Mouse (Mus musculus) brain, embryonic 18.5 days (tissue): ENCODE measurements around the gene Odf3l1.
"Not testable (repeated sequence)": the region's sequence is repeated elsewhere in the genome, so short reads cannot be mapped to it uniquely, and the experiment has no call there.

ENCODE experiments used
- DNase-seq: peaks from one replicate; pipeline ENCODE4 v3.0.0-alpha.2; 2012; ENCODE audit warnings: low read depth, low spot score

The Odf3l1 gene

DNA sequence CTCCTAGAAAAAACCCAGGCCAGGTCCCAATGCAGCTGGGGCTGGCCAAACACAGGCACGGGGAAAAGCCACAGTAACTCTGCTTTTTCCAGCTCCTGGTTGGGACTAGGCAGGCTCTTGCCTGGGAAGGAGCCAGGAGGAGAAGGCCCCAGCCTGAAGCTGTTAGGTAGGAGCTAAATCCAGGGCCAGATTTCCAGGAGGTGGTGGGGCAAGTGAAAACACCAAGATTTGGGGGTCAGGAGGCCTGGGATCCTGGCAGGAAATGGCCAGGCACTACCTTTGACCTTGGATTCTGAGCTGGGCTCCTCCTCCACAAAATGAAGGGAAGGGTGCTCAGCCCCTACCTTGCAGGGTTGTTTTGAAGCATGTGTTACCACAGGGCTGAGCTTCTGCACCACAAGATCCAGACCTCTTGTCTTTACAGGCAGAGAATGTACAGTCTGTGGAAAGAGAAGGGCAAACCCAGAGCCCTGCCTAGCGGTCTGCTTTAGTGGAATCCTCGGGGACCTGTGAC, at the start of gene Odf3l1:
Gene Odf3l1, minus strand, starts transcription at position 464 of the 514 bp plus-strand sequence.
- no peak for DNase-seq

- DNase-seq = no peak
Observed at GRCm38 (mm10) chr9:56913991-56914390, 49.5 kb upstream of the Odf3l1 start.

- no peak for DNase-seq
Observed at GRCm38 (mm10) chr9:56911017-56911416, 46.5 kb upstream of the Odf3l1 start.

DNA sequence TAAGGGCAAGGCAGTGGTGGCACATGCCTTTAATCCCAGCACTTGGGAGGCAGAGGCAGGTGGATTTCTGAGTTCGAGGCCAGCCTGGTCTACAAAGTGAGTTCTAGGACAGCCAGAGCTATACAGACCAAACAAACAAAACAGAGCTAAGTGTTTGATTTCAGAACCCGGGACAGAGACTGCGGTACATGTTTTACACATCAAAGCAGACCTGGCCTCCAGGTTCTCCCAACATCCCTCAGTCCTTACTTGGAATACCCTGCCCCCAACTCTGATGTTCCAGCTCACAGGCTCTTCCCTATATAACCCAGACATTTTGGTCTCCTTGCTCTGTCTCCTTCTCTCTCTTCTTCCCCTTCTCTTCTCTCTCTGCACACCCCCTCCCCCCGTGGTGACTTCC, 45.5 kb upstream of the Odf3l1 start:
- DNase-seq = not testable (repeated sequence)

DNA sequence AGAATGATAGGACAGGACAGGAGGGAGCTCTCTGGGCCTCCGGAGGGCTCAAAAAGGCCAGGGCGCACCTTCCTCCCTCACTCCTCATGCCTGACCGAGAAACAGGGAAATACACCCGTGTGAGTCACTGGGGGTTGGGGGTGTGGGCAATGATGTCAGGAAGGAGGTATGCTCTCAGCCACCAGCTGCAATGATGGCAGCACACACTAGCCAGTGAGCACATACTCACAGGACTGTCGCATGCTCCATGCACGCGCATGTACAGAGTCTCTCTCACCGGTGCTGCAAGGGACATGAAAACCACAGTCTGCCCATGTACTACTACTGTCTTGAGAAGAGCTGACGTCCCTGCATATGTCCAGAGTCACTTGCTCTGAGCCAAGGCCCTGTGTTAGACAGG, 43.1 kb upstream of the Odf3l1 start:
- no peak for DNase-seq

GRCm38 (mm10) chr9:56903662-56904061, 39.2 kb upstream of the Odf3l1 start:
- DNase-seq = no peak

DNA sequence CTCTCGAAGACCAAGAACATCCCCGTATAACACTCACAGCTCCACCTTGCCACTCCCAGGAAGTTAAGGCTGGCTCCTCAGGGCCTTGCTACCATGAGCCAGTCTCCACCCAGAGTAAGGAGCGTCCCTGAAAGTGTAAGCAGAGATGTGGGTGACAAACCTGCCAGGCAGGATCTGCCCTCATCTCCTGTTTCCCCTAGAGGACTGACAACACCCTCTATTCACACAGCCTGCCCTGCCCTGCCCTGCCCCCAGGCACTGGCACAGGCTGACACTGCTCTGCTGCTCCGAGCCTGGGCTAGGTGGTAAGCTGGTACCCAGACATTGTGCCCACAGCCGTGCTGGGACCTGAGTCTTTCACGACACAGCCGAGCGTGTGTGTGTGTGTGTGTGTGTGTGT, 36.7 kb upstream of the Odf3l1 start:
- DNase-seq = no peak

DNA sequence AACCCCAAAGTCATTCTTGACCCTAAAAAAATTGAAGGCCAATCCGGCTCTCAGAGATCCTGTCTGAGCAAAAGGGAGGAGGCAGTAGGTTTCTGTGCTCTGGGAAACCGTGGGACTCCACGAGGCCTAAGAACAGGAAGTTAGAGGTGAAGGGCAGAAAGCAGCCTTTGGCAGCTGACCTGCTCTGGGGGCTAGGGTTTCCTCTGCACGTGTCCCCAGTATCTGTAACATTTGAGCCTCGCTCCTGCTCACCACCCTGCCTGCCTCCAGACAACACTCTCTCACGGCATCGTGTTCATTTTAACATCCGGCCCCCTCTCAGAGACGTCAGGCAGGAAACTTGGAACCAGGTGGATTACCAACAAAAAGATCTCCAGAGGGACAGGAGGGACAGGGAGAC, 36.1 kb upstream of the Odf3l1 start:
- no peak for DNase-seq

DNA sequence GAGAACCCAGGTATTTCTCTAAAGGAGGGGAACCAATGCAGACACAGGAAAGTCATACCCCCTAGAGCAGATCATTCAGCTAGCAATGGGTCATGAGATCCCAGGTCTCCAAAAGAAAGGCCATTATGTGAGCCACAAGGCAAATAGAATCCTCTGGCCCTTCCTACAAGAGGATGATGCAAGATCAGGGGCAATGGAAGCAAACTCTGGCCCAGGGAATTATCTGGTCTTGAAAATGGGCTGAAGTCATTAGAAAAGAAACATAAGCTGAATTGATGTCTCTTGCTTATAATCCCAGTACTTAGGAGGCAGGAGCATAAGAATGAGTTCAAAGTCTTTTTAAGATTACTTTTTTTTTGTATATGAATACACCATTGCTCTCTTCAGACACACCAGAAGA, 35.6 kb upstream of the Odf3l1 start:
- DNase-seq = no peak

DNA sequence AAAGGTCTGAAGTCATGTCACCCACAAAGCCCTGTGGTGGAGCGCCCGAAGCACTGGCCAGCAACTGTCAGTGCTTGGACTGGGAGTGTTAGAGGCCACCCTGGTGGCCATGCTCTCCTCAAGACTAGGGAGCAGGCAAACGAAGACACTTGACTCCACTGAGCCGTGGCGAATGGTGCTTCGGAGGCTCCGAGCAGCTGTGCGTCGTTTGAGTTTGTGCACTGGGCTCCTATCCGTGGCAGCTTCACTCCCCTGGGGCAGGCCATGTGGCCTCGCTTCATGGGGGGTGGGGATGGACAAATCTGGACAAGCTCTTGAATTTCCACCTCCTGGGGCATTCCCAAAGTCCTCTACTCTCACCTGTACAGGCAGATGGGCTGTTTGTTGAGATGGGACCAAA, 34.9 kb upstream of the Odf3l1 start:
- DNase-seq = no peak

- DNase-seq = no peak
Observed at GRCm38 (mm10) chr9:56896779-56897178, 32.3 kb upstream of the Odf3l1 start.

DNA sequence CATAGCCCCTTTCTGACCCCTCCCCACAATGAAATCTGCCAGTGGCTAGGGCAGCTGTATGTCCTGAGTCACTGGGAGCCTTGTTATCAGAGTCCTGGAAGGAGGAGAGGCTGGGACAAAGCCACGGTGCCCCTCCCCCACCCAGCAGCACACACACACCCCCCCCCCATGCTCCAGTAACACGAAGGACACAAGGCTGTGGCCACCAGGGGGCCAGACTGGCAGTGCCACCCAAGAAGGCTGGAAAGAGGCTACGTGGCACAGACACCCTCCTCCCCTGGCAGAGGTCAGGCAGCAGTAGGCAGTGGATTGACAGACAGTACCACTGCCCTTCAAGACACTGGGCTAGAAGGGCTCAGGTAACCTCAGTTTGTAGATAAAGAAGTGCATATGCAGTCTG, 29.5 kb upstream of the Odf3l1 start:
- no peak for DNase-seq

GRCm38 (mm10) chr9:56893313-56893712, 28.8 kb upstream of the Odf3l1 start:
- no peak for DNase-seq

DNA sequence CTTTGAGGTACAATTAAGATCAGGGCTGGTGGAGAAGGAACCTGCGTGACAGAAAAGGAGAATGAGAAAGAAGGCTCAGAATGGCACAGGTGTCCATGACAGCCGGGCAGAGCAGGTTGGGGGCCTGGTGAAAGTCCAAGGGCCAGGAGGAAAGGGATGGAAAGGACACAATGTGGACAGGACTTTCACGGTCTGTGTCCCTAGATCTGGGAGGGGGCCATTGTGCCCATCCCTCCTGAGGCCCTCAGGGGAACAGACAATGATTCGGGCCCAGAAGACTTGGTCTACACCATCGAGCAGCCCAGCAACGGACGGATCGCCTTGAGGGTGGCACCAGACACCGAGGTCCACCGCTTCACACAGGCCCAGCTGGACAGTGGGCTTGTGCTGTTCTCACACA, 27.6 kb upstream of the Odf3l1 start:
- DNase-seq = no peak

DNA sequence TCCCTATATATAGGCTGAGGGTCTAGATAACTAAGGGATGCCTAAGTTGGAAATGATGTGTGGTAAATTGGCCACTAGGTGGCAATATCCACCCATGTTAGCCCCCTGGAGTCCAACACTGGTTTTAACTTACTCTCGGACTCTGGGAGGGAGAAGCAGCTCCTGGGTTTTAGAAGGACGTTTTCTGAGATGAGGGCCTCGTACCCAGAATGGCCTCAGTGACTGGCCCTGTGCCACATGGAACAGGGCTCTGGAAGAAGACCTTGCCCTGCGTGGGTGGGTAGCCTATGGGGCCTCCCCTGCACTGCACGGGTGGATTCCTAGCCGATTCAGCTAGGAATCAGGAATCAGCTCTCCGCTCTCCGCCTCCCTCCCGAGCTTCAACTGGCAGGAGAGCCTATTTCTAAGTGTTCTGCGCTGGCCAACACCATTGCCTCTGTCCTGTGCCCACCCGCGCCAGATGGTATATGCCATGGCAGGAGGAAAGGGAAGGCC, 27.1 kb upstream of the Odf3l1 start:
- DNase-seq = peak; percentile 60

GRCm38 (mm10) chr9:56890522-56891250, 26.2 kb upstream of the Odf3l1 start:
- DNase-seq = no peak

- DNase-seq = peak; percentile 73
Observed at GRCm38 (mm10) chr9:56889817-56890216, 25.3 kb upstream of the Odf3l1 start.

- no peak for DNase-seq
Observed at GRCm38 (mm10) chr9:56887581-56887980, 23.1 kb upstream of the Odf3l1 start.

GRCm38 (mm10) chr9:56886601-56887000, 22.1 kb upstream of the Odf3l1 start:
- no peak for DNase-seq

GRCm38 (mm10) chr9:56886113-56886512, 21.6 kb upstream of the Odf3l1 start:
- no peak for DNase-seq

DNA sequence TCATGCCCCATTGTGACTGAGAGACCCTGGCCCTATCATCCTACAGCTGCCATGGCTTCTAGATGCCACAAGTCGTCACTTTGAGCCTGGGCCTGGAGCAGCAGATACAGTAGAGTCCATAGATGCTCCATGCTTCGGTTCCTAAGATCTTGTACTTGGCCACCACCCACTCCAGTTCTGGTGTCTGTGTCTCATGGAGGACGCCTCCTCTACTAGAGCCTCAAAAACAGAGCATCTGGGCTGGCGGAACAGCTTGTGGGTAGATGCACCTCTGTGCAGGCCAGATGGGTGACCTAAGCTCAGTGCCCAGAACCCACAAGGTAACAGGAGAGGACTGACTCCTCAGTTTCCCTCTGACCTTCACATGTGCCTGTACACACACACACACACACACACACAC, 19.8 kb upstream of the Odf3l1 start:
- no peak for DNase-seq

DNA sequence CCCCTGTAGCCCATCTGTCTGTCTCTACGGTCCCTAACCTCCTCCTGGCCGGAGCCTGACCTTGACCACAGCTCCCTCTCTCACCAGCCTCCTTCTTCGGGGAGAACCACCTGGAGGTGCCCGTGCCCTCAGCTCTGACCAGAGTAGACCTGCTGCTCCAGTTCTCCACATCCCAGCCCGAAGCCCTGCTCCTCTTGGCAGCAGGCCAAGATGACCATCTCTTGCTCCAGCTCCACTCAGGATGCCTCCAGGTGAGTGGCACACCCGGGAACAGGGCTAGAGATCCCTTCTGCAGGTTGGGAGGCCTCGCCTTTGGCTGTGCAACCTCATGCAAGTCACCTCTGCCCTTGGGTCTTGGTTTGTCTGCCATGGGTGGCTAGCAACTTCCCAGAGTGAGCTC, 19.0 kb upstream of the Odf3l1 start:
- no peak for DNase-seq

GRCm38 (mm10) chr9:56882818-56883217, 18.3 kb upstream of the Odf3l1 start:
- no peak for DNase-seq

- DNase-seq = no peak
Observed at GRCm38 (mm10) chr9:56882283-56882682, 17.8 kb upstream of the Odf3l1 start.
